Mouse (Mus musculus) right cerebral cortex, adult 18-20 months (tissue): ENCODE measurements around the gene Cep170b.

Experiments used
- DNase-seq: peaks from one replicate; pipeline ENCODE4 v3.0.0; 2022; ENCODE audit warnings: mixed read lengths

Cep170b gene

GRCm38 (mm10) chr12:112737761-112738160 is 17.5 kb downstream of the Cep170b start:
- peak; percentile 63 for DNase-seq

- DNase-seq, result no peak
Observed at GRCm38 (mm10) chr12:112738281-112739022, 18.2 kb downstream of the Cep170b start.

- DNase-seq, result no peak
Observed at GRCm38 (mm10) chr12:112739023-112739568, 18.8 kb downstream of the Cep170b start.

- DNase-seq, result no peak
Observed at GRCm38 (mm10) chr12:112742768-112743167, 22.5 kb downstream of the Cep170b start.

- peak; percentile 90 for DNase-seq
Observed at GRCm38 (mm10) chr12:112743168-112743975, 23.1 kb downstream of the Cep170b start.

- no peak for DNase-seq
Observed at GRCm38 (mm10) chr12:112744211-112744610, 24.0 kb downstream of the Cep170b start.

- no peak for DNase-seq
Observed at GRCm38 (mm10) chr12:112744891-112745580, 24.8 kb downstream of the Cep170b start.

- DNase-seq, result no peak
Observed at GRCm38 (mm10) chr12:112745716-112746115, 25.5 kb downstream of the Cep170b start.

- no peak for DNase-seq
Observed at GRCm38 (mm10) chr12:112746461-112746807, 26.2 kb downstream of the Cep170b start.

- DNase-seq, result no peak
Observed at GRCm38 (mm10) chr12:112746808-112747605, 26.8 kb downstream of the Cep170b start.

- DNase-seq, result no peak
Observed at GRCm38 (mm10) chr12:112747606-112747970, 27.3 kb downstream of the Cep170b start.

GRCm38 (mm10) chr12:112750976-112751375 is 30.7 kb downstream of the Cep170b start:
- no peak for DNase-seq

GRCm38 (mm10) chr12:112752399-112752798 is 32.1 kb downstream of the Cep170b start:
- DNase-seq, result no peak

- DNase-seq, result no peak
Observed at GRCm38 (mm10) chr12:112755900-112756299, 35.6 kb downstream of the Cep170b start.

GRCm38 (mm10) chr12:112757896-112758295 is 37.6 kb downstream of the Cep170b start:
- no peak for DNase-seq

- DNase-seq, result no peak
Observed at GRCm38 (mm10) chr12:112759471-112759870, 39.2 kb downstream of the Cep170b start.

GRCm38 (mm10) chr12:112760154-112760926 is 40.1 kb downstream of the Cep170b start, which contains the start of gene Pld4:
Pld4 (plus strand) TSS chr12:112760655.
- no peak for DNase-seq

GRCm38 (mm10) chr12:112761411-112761810 is 41.2 kb downstream of the Cep170b start:
- DNase-seq, result no peak

GRCm38 (mm10) chr12:112762018-112762417 is 41.8 kb downstream of the Cep170b start:
- no peak for DNase-seq

GRCm38 (mm10) chr12:112763176-112763575 is 42.9 kb downstream of the Cep170b start:
- DNase-seq, result no peak

- no peak for DNase-seq
Observed at GRCm38 (mm10) chr12:112764141-112764540, 43.9 kb downstream of the Cep170b start.

GRCm38 (mm10) chr12:112764991-112765390 is 44.7 kb downstream of the Cep170b start:
- DNase-seq, result no peak
